Mouse (Mus musculus) right cerebral cortex, adult 2 months (tissue): ENCODE measurements around the gene Itgam.
"Not testable (repeated sequence)": the region's sequence is repeated elsewhere in the genome, so short reads cannot be mapped to it uniquely, and the experiment has no call there.

Experiments used
- DNase-seq, 2 experiments: peaks; one replicate each; pipeline ENCODE4 v3.0.0; 2021 to 2022; ENCODE audit warnings: low spot score in 2 of 2

Itgam gene

GRCm38 (mm10) chr7:128128741-128129720 is 66.6 kb downstream of the Itgam start, which contains the start of gene Itgax:
TSS of gene Itgax (plus strand) at chr7:128129547.
- DNase-seq: no peak

- DNase-seq: no peak
Observed at GRCm38 (mm10) chr7:128132148-128132547, 69.7 kb downstream of the Itgam start.

GRCm38 (mm10) chr7:128133596-128133995 is 71.2 kb downstream of the Itgam start:
- no peak for DNase-seq

- DNase-seq: no peak
Observed at GRCm38 (mm10) chr7:128136927-128137326, 74.5 kb downstream of the Itgam start.

- no peak for DNase-seq
Observed at GRCm38 (mm10) chr7:128139611-128140010, 77.2 kb downstream of the Itgam start.

- no peak for DNase-seq
Observed at GRCm38 (mm10) chr7:128150970-128151369, 88.5 kb downstream of the Itgam start.

GRCm38 (mm10) chr7:128154076-128154475 is 91.6 kb downstream of the Itgam start, which contains the start of gene Itgad:
TSS of gene Itgad (plus strand) at chr7:128154376.
- DNase-seq: no peak

GRCm38 (mm10) chr7:128154924-128155323 is 92.5 kb downstream of the Itgam start:
- no peak for DNase-seq

- not testable (repeated sequence) for DNase-seq
Observed at GRCm38 (mm10) chr7:128158688-128159354, 96.4 kb downstream of the Itgam start.

GRCm38 (mm10) chr7:128164001-128164400 is 101.6 kb downstream of the Itgam start:
- DNase-seq: no peak

GRCm38 (mm10) chr7:128166391-128166790 is 104.0 kb downstream of the Itgam start:
- no peak for DNase-seq
